Mouse (Mus musculus): Measurements from ENCODE around the gene Rnf135.
"Not testable (repeated sequence)": the region's sequence is repeated elsewhere in the genome, so short reads cannot be mapped to it uniquely, and the experiment has no call there.

Rnf135 gene

GRCm38 (mm10) chr11:80204037-80204436, 20.4 kb downstream of the Rnf135 start:
- peak; percentile 19 for DNase-seq

GRCm38 (mm10) chr11:80204941-80205340, 21.3 kb downstream of the Rnf135 start:
- no peak for DNase-seq

- no peak for DNase-seq
These were observed 24.8 kb downstream of the Rnf135 start for GRCm38 (mm10) chr11:80208465-80208859.

GRCm38 (mm10) chr11:80208860-80209800, 25.5 kb downstream of the Rnf135 start, which contains the start of gene Rhot1:
Gene Rhot1, plus strand, starts transcription at chr11:80209019.
- peak; percentile 97 for DNase-seq

GRCm38 (mm10) chr11:80210321-80210720, 26.7 kb downstream of the Rnf135 start:
- DNase-seq, result no peak

- DNase-seq, result no peak
These were observed 28.6 kb downstream of the Rnf135 start for GRCm38 (mm10) chr11:80212282-80212681.

- no peak for DNase-seq
These were observed 31.6 kb downstream of the Rnf135 start for GRCm38 (mm10) chr11:80215291-80215690.

- no peak for DNase-seq
These were observed 35.1 kb downstream of the Rnf135 start for GRCm38 (mm10) chr11:80218657-80219293.

GRCm38 (mm10) chr11:80230066-80230465, 46.4 kb downstream of the Rnf135 start:
- not testable (repeated sequence) for DNase-seq

GRCm38 (mm10) chr11:80237278-80237677, 53.6 kb downstream of the Rnf135 start:
- DNase-seq, result no peak

GRCm38 (mm10) chr11:80238306-80238705, 54.7 kb downstream of the Rnf135 start:
- peak; percentile 11 for DNase-seq

- DNase-seq, result no peak
These were observed 63.4 kb downstream of the Rnf135 start for GRCm38 (mm10) chr11:80247026-80247425.

GRCm38 (mm10) chr11:80248531-80248930, 64.9 kb downstream of the Rnf135 start:
- DNase-seq, result no peak
